Mouse (Mus musculus) mouse trophoblast stem cell (cell line): ENCODE results near the gene Preb.

Experiments used
- in situ Hi-C, 2 experiments: fragments of 300-500 bp; cut with MseI, MboI; formaldehyde crosslinking; loops; 2 replicates in 1 of 2; 3 replicates in 1 of 2; pipeline ENCODE4 v1.15.1; 2025

Preb gene

GRCm38 (mm10) chr5:30922581-30923041 lies 37.5 kb downstream of the Preb start:
- in situ Hi-C loops = no loop called here

- in situ Hi-C loops = no loop called here
Measured at GRCm38 (mm10) chr5:30921256-30922033, 38.7 kb downstream of the Preb start, which contains the start of gene Khk. Khk (plus strand) TSS chr5:30921431.

GRCm38 (mm10) chr5:30920621-30921020 lies 39.5 kb downstream of the Preb start:
- in situ Hi-C loops = no loop called here

- in situ Hi-C loops = no loop called here
Measured at GRCm38 (mm10) chr5:30919831-30920614, 40.1 kb downstream of the Preb start.

- in situ Hi-C loops = no loop called here
Measured at GRCm38 (mm10) chr5:30918691-30919090, 41.5 kb downstream of the Preb start.

GRCm38 (mm10) chr5:30917891-30918670 lies 42.1 kb downstream of the Preb start:
- in situ Hi-C loops = no loop called here

GRCm38 (mm10) chr5:30917348-30917747 lies 42.8 kb downstream of the Preb start:
- in situ Hi-C loops = no loop called here

- in situ Hi-C loops = no loop called here
Measured at GRCm38 (mm10) chr5:30916841-30917240, 43.3 kb downstream of the Preb start.

- in situ Hi-C loops = no loop called here
Measured at GRCm38 (mm10) chr5:30915974-30916433, 44.2 kb downstream of the Preb start.

- in situ Hi-C loops = no loop called here
Measured at GRCm38 (mm10) chr5:30915456-30915855, 44.7 kb downstream of the Preb start.

GRCm38 (mm10) chr5:30914849-30915248 lies 45.3 kb downstream of the Preb start:
- in situ Hi-C loops = no loop called here

- in situ Hi-C loops = no loop called here
Measured at GRCm38 (mm10) chr5:30914101-30914635, 46.0 kb downstream of the Preb start.

- in situ Hi-C loops = no loop called here
Measured at GRCm38 (mm10) chr5:30913060-30913841, 46.9 kb downstream of the Preb start, which contains the start of gene Emilin1. Emilin1 (plus strand) TSS chr5:30913402.

- in situ Hi-C loops = no loop called here
Measured at GRCm38 (mm10) chr5:30912156-30912555, 48.0 kb downstream of the Preb start.

- in situ Hi-C loops = no loop called here
Measured at GRCm38 (mm10) chr5:30910481-30910880, 49.7 kb downstream of the Preb start.

GRCm38 (mm10) chr5:30909863-30910262 lies 50.3 kb downstream of the Preb start:
- in situ Hi-C loops = no loop called here

GRCm38 (mm10) chr5:30909300-30909659 lies 50.9 kb downstream of the Preb start:
- in situ Hi-C loops = no loop called here

GRCm38 (mm10) chr5:30908426-30909299 lies 51.5 kb downstream of the Preb start:
- in situ Hi-C loops = no loop called here

GRCm38 (mm10) chr5:30907413-30908059 lies 52.6 kb downstream of the Preb start, which contains the start of gene Ost4:
Ost4 (minus strand) TSS chr5:30907788.
- in situ Hi-C loops = no loop called here
